Mouse (Mus musculus) layer of hippocampus, postnatal 10 days (tissue): ENCODE results near the gene Urb1. TPM values are rescaled to one million over a fixed set of nuclear protein-coding genes. Genes with fewer than 3 reads are reported as not detected.

Experiments used
- DNase-seq, 2 experiments: peaks; one replicate each; pipeline ENCODE4 v3.0.0; 2021; ENCODE audit warnings: low spot score in 2 of 2
- long read RNA-seq: library from polyadenylated mRNA; stranded (forward); transcript quantifications from one replicate; pipeline ENCODE4 v2.0.0, GENCODE M21; 2023
- total RNA-seq, 2 experiments: library from RNA; stranded (reverse); gene quantifications; 2 replicates each; pipeline ENCODE4 v1.2.3; 2021

Gene Urb1
- 10 to 100 TPM; 17.2 to 18.7 TPM for total RNA-seq
- long read RNA-seq, partial matches to known transcripts, result 1 of 3 reads
- long read RNA-seq, other reads (novel, unspliced or antisense), result 2 of 3 reads

GRCm38 (mm10) chr16:90809975-90810715 lies at the start of gene Urb1:
TSS of gene Urb1 (minus strand) at chr16:90810413.
- DNase-seq, result peak; percentile 97 to 99

GRCm38 (mm10) chr16:90858206-90858605 lies 48.0 kb upstream of the Urb1 start:
- DNase-seq, result no peak

- DNase-seq, result no peak
These were observed 46.5 kb upstream of the Urb1 start for GRCm38 (mm10) chr16:90856552-90857200.

GRCm38 (mm10) chr16:90851621-90852334 lies 41.6 kb upstream of the Urb1 start:
- no peak for DNase-seq

GRCm38 (mm10) chr16:90850881-90851280 lies 40.7 kb upstream of the Urb1 start:
- DNase-seq, result no peak

- DNase-seq, result no peak
These were observed 39.0 kb upstream of the Urb1 start for GRCm38 (mm10) chr16:90849262-90849661.

GRCm38 (mm10) chr16:90848697-90849096 lies 38.5 kb upstream of the Urb1 start:
- DNase-seq, result no peak

- DNase-seq, result no peak
These were observed 35.4 kb upstream of the Urb1 start for GRCm38 (mm10) chr16:90845591-90845990.

GRCm38 (mm10) chr16:90845038-90845437 lies 34.8 kb upstream of the Urb1 start:
- no peak for DNase-seq

- DNase-seq, result no peak
These were observed 32.0 kb upstream of the Urb1 start for GRCm38 (mm10) chr16:90842164-90842563.

- DNase-seq, result no peak
These were observed 27.2 kb upstream of the Urb1 start for GRCm38 (mm10) chr16:90837431-90837830.

GRCm38 (mm10) chr16:90833041-90833791 lies 23.0 kb upstream of the Urb1 start:
- DNase-seq, result no peak

GRCm38 (mm10) chr16:90832495-90832894 lies 22.3 kb upstream of the Urb1 start:
- DNase-seq, result no peak

- DNase-seq, result no peak
These were observed 21.5 kb upstream of the Urb1 start for GRCm38 (mm10) chr16:90831676-90832075.

- peak; percentile 54 to 58 for DNase-seq
These were observed 20.6 kb upstream of the Urb1 start for GRCm38 (mm10) chr16:90830686-90831439.

- DNase-seq, result peak; percentile 55 to 67
These were observed 19.9 kb upstream of the Urb1 start for GRCm38 (mm10) chr16:90829894-90830685.

GRCm38 (mm10) chr16:90829136-90829535 lies 18.9 kb upstream of the Urb1 start:
- DNase-seq, result no peak

- no peak for DNase-seq
These were observed 17.3 kb upstream of the Urb1 start for GRCm38 (mm10) chr16:90827498-90827897.

GRCm38 (mm10) chr16:90826457-90826856 lies 16.2 kb upstream of the Urb1 start, which contains the start of gene Eva1c:
TSS of gene Eva1c (plus strand) at chr16:90826719.
- DNase-seq, result no peak

GRCm38 (mm10) chr16:90826041-90826440 lies 15.8 kb upstream of the Urb1 start:
- DNase-seq, result no peak
